26 mouse cellular contexts compared by ENCODE assay signal in the genomic region with DNA sequence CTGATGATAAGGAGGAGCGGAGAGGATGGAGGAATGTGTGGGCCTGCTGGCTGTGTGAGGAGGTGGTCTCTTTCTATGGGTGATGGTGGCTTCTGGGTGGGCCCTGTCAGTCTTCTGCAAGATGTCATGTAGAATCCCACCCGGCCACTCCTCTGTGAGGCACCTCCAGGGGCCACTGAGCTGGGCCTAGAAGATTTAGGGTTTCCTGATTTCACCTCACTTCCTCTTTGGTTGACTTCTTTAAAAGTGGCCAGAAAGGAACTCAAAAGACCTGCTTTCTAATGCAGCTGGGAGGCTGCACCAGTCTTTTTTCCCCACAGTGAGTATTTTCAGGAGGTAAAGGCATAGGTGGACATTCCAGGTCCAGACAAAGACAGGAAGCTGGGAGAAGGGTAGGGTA. TPM values are rescaled to one million over a fixed set of nuclear protein-coding genes. Genes with fewer than 3 reads are reported as not detected.
"Had no signal": no experiment of that assay in that cellular context is flagged by ENCODE, and none has a peak within 500 bp of the region (broad histone marks: within the 10 kb centered on the region; RNA-seq: fewer than 3 reads in every experiment).

No protein-coding gene starts in this region.

- DNase-seq: gastrocnemius, postnatal 14 days; gastrocnemius, postnatal 36 days; heart, adult 11 months; heart, adult 2 months; heart, postnatal 14 days; heart, postnatal 36 days; kidney, adult 11 months; kidney, adult 2 months; kidney, adult 9 months; kidney, postnatal 14 days; kidney, postnatal 36 days; layer of hippocampus, adult 9-11 months; layer of hippocampus, postnatal 36 days; left cerebral cortex, postnatal 4 days had no signal

- ATAC-seq: hindbrain, embryonic 16.5 days; inflammation-experienced regulatory T-cells, adult 6 months; intestine, embryonic 15.5 days had no signal

RNA-seq across cellular contexts. Expression of a gene that starts 6.3 kb away (rescaled TPM):
- total RNA-seq: gastrocnemius, adult 8-10 months; gastrocnemius, postnatal 36 days; heart, adult 2 months; liver, adult 2 months had no signal

RNA-seq across cellular contexts. Expression of a gene that starts 10.2 kb away (rescaled TPM):
- total RNA-seq: gastrocnemius, adult 8-10 months; gastrocnemius, postnatal 36 days; heart, adult 2 months; heart, postnatal 14 days; heart, postnatal 36 days; layer of hippocampus, adult 18-20 months; layer of hippocampus, adult 8-10 months; layer of hippocampus, postnatal 14 days; layer of hippocampus, postnatal 36 days; left cerebral cortex, adult 18-20 months; left cerebral cortex, postnatal 10 days; left cerebral cortex, postnatal 25 days; liver, adult 2 months had no signal

RNA-seq across cellular contexts. Expression of a gene that starts 43.8 kb away (rescaled TPM):
- total RNA-seq: gastrocnemius, adult 8-10 months; gastrocnemius, postnatal 14 days; gastrocnemius, postnatal 36 days; heart, adult 2 months; heart, postnatal 14 days; heart, postnatal 36 days; layer of hippocampus, adult 18-20 months; layer of hippocampus, adult 8-10 months; layer of hippocampus, postnatal 14 days; layer of hippocampus, postnatal 36 days; left cerebral cortex, adult 18-20 months; left cerebral cortex, adult 8-10 months; left cerebral cortex, postnatal 10 days; left cerebral cortex, postnatal 25 days; left cerebral cortex, postnatal 4 days; liver, adult 2 months had no signal
